Comparison of ENCODE assay signal across 8 mouse cellular contexts in the genomic region with DNA sequence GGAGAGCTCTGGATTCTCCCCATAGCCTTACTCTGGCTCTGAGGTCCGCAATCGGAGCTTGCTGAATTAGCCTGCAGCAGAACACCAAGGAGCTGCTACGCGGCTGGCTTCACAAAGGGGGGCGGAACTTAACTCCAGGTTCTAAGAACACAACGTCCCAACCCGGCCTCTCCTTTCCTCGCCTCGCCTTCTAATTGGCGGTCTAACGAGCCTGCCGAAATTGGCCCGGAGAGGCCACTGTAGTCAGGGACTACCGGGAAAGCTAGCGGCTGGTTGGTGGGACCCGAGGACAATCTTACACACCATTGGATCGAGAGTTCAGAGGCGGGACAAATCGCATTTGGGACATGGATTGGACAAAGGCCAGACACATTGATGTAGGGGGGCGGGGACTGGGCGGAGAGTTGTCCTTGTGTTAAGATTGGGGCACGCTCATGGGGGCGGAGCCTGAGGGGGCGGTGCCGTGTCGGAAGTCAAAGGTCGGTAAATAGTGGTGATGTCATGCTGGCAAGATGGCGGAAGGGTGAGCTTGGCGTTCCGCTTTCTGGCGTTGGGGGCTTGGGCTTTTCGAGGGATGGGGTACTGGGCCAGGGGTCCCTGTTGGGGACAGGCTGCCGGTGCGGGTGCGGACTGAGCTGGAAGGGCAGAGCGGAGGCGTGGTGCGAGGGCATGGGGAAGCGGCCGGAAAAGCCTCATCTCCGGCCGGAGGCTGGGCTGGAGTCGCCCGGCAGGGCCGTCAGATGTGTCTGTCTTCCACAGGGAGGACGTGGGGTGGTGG. TPM values are rescaled to one million over a fixed set of nuclear protein-coding genes. Genes with fewer than 3 reads are reported as not detected.
DNase-seq lines count a peak whose midpoint lies in the region; ATAC-seq and TF ChIP-seq lines count a peak whose summit lies in the region.

A gene (plus strand): TSS at position 399 of the 778 bp plus-strand sequence.

- H3K27ac ChIP-seq in hindbrain, embryonic 13.5 days, result peak within 1 kb of the TSS; percentile 95

- no peaks in the 10 kb centered on the region for H3K27me3 ChIP-seq in Patski
- H3K27me3 ChIP-seq in hindbrain, embryonic 13.5 days, result no peaks in the 10 kb centered on the region

- H3K4me1 ChIP-seq in hindbrain, embryonic 13.5 days (replicated peaks), result peaks cover 13% of the 10 kb centered on the region

- ATAC-seq in Patski, result peak; percentile 92
- peak; percentile 99 for ATAC-seq in hindbrain, embryonic 13.5 days (ENCODE audit: low FRiP score)

- H3K36me3 ChIP-seq in hindbrain, embryonic 13.5 days, result peaks cover 29% of the 10 kb centered on the region

- peak; percentile 99 for DNase-seq in Patski (ENCODE audit: low read depth, low spot score)
- peak; percentile 100 for DNase-seq in cerebellum, postnatal 14 days
- DNase-seq in frontal cortex, postnatal 14 days (ENCODE audit: low spot score in 2 of 2), result peak; percentile 100
- DNase-seq in layer of hippocampus, postnatal 25 days (ENCODE audit: extremely low spot score in 1 of 2, low spot score in 1 of 2), result peak; percentile 89 to 93
- peak; percentile 100 for DNase-seq in lung, postnatal 25 days (ENCODE audit: low spot score)
- peak; percentile 100 for DNase-seq in retina, embryonic 14.5 days (ENCODE audit: low spot score)
- DNase-seq in thymus, postnatal 4 days, result peak; percentile 100

- in situ Hi-C loops in Patski (cut with MboI; ENCODE audit: low pct_unique_long_range_greater_than_20kb), result loop anchor here (25.0 kb wide), 1 partner anchor 324 kb away; a partner anchor contains a TSS

- no peak for TF ChIP-seq CTCF in Patski (IDR thresholded peaks at IDR 0.05)

- no peaks in the 10 kb centered on the region for H3K9me3 ChIP-seq in hindbrain, embryonic 13.5 days

- POLR2A ChIA-PET in Patski (lab: Charles Lee), result interaction anchor here (0.8 to 2.6 kb wide), 3 partner anchors 13 to 363 kb away, joined by 4 to 6 read pairs (median 5); a partner anchor contains a TSS

- peak within 1 kb of the TSS; percentile 75 for H3K4me2 ChIP-seq in hindbrain, embryonic 13.5 days

- CTCF ChIA-PET in Patski (lab: Charles Lee), result interaction anchor here (1.2 to 1.9 kb wide), 2 partner anchors 14 to 110 kb away, joined by 3 to 8 read pairs; no protein-coding TSS in a partner anchor

- WGBS in hindbrain, embryonic 13.5 days, result under 1% methylated on average over 46 of the region's 46 CpGs

- peak within 1 kb of the TSS; percentile 96 for H3K4me3 ChIP-seq in hindbrain, embryonic 13.5 days

- peak within 1 kb of the TSS; percentile 89 for H3K9ac ChIP-seq in hindbrain, embryonic 13.5 days

RNA-seq across cellular contexts. Expression of the gene that starts here (rescaled TPM):
- 40.4 TPM for polyA plus RNA-seq in Patski (2021)
- 34.9 and 36.2 TPM in 2 replicates for polyA plus RNA-seq in hindbrain, embryonic 13.5 days (2015; fragmentation: Nextera tagmentation; extraction: Ambion mirVana)
- total RNA-seq in layer of hippocampus, postnatal 25 days (2021), result 10 to 100 TPM; 55.4 to 57.7 TPM

Comparison
In these comparisons a context has a peak if more than half of its experiments do, and no peak if none do; other contexts are left out.
1. Peak in every context shown above with its lines: DNase-seq, ATAC-seq, H3K4me3 ChIP-seq and H3K27ac ChIP-seq.